ENCODE assay signal across 26 mouse cellular contexts in genomic region chr3:152081381-152081780, GRCm38 (mm10).
"Had no signal": no experiment of that assay in that cellular context is flagged by ENCODE, and none has a peak within 500 bp of the region (broad histone marks: within the 10 kb centered on the region; RNA-seq: fewer than 3 reads in every experiment).

No protein-coding gene starts in this region.

- H3K4me3 ChIP-seq: embryonic facial prominence, embryonic 10.5 days; embryonic facial prominence, embryonic 12.5 days; embryonic facial prominence, embryonic 13.5 days; embryonic facial prominence, embryonic 15.5 days; erythroblast, embryonic 14.5 days; forebrain, embryonic 10.5 days; forebrain, embryonic 12.5 days; forebrain, embryonic 13.5 days; forebrain, embryonic 15.5 days; gastrocnemius, adult 2 months; heart, adult 2 months; heart, embryonic 10.5 days had no signal

- H3K9ac ChIP-seq: embryonic facial prominence, embryonic 12.5 days; embryonic facial prominence, embryonic 13.5 days; embryonic facial prominence, embryonic 15.5 days; forebrain, embryonic 12.5 days; forebrain, embryonic 13.5 days; forebrain, embryonic 15.5 days; forebrain, postnatal 0 days had no signal

- H3K27ac ChIP-seq: embryonic facial prominence, embryonic 10.5 days; embryonic facial prominence, embryonic 12.5 days; embryonic facial prominence, embryonic 13.5 days; embryonic facial prominence, embryonic 15.5 days; forebrain, embryonic 10.5 days; forebrain, embryonic 12.5 days; forebrain, embryonic 13.5 days; forebrain, embryonic 15.5 days; gastrocnemius, adult 2 months; heart, adult 2 months; heart, embryonic 10.5 days had no signal

- ATAC-seq: forebrain, embryonic 13.5 days; forebrain, embryonic 14.5 days; forebrain, embryonic 15.5 days; forebrain, embryonic 16.5 days; forebrain, postnatal 0 days had no signal

- DNase-seq: cerebellum, adult 9-11 months; cerebellum, postnatal 10 days; cerebellum, postnatal 14 days; cerebellum, postnatal 25 days; cerebellum, postnatal 36 days; embryo, embryonic 11 days; forebrain, postnatal 0 days; gastrocnemius, adult 2 months; gastrocnemius, postnatal 10 days; gastrocnemius, postnatal 14 days; gastrocnemius, postnatal 25 days; gastrocnemius, postnatal 36 days; heart, adult 18-20 months; heart, adult 2 months had no signal

- H3K4me1 ChIP-seq: embryonic facial prominence, embryonic 10.5 days; embryonic facial prominence, embryonic 12.5 days; embryonic facial prominence, embryonic 15.5 days; forebrain, embryonic 10.5 days; forebrain, embryonic 12.5 days; forebrain, embryonic 13.5 days; forebrain, embryonic 15.5 days; heart, embryonic 10.5 days had no signal

- H3K36me3 ChIP-seq: embryonic facial prominence, embryonic 10.5 days; embryonic facial prominence, embryonic 12.5 days; embryonic facial prominence, embryonic 13.5 days; embryonic facial prominence, embryonic 15.5 days; forebrain, embryonic 10.5 days; forebrain, embryonic 12.5 days; forebrain, embryonic 15.5 days; heart, embryonic 10.5 days had no signal

- H3K27me3 ChIP-seq: embryonic facial prominence, embryonic 12.5 days; embryonic facial prominence, embryonic 13.5 days; embryonic facial prominence, embryonic 15.5 days; forebrain, embryonic 12.5 days; forebrain, embryonic 13.5 days; forebrain, embryonic 15.5 days had no signal

- H3K4me2 ChIP-seq: embryonic facial prominence, embryonic 12.5 days; embryonic facial prominence, embryonic 13.5 days; embryonic facial prominence, embryonic 15.5 days; forebrain, embryonic 12.5 days; forebrain, embryonic 13.5 days; forebrain, embryonic 15.5 days had no signal

- H3K9me3 ChIP-seq: embryonic facial prominence, embryonic 10.5 days; embryonic facial prominence, embryonic 12.5 days; embryonic facial prominence, embryonic 13.5 days; embryonic facial prominence, embryonic 15.5 days; forebrain, embryonic 10.5 days; forebrain, embryonic 12.5 days; forebrain, embryonic 13.5 days; forebrain, embryonic 15.5 days; heart, embryonic 10.5 days had no signal
